Mouse (Mus musculus): ENCODE results near the gene Serpinb6a. TPM values are rescaled to one million over a fixed set of nuclear protein-coding genes. Genes with fewer than 3 reads are reported as not detected.

Gene Serpinb6a
- total and polyA plus RNA-seq, 3 experiments = 4.4 to 22.5 (median 5.8) TPM

- peaks cover 6 to 20% of the 10 kb centered on the region in 2 experiments; a peak in 3 of 4 replicates for H3K4me1 ChIP-seq (ENCODE audit: control insufficient read depth in 1 of 2, insufficient read depth in 2 of 2)
- no peak overlapping the region for H3K4me2 ChIP-seq (ENCODE audit: insufficient read depth, low read depth, poor library complexity, severe bottlenecking)
- no peak for DNase-seq (ENCODE audit: extremely low read depth)
- dilution Hi-C loops (cut with MboI; ENCODE audit: extremely low pct_ligation_motif_present, extremely low pct_unique_long_range_greater_than_20kb, low sequenced_read_pairs) = no loop called here
- no peaks in the 10 kb centered on the region for H3K27me3 ChIP-seq (replicated peaks)
- H3K9ac ChIP-seq (ENCODE audit: insufficient read depth, low read depth) = no peak overlapping the region
- H3K79me2 ChIP-seq (replicated peaks; ENCODE audit: control insufficient read depth, extremely low read depth, insufficient read depth, poor library complexity, severe bottlenecking) = no peaks in the 10 kb centered on the region
- no peak overlapping the region for H3K27ac ChIP-seq (ENCODE audit: insufficient read depth, low read depth)
- peaks cover 21 to 44% of the 10 kb centered on the region in 2 experiments for H3K36me3 ChIP-seq (replicated peaks in 1 of 2; ENCODE audit: control insufficient read depth in 1 of 2, insufficient read depth in 1 of 2, low read length in 1 of 2)
- in situ Hi-C loops (cut with MboI; ENCODE audit: low pct_ligation_motif_present, low pct_unique_long_range_greater_than_20kb, low sequenced_read_pairs) = no loop called here
- no peak for TF ChIP-seq USF2 (conservative IDR thresholded peaks at IDR 0.05; ENCODE audit: low read depth, low read length)
- TF ChIP-seq TCF12 (IDR thresholded peaks at IDR 0.05; ENCODE audit: low read depth, low read length) = no peak
- TF ChIP-seq EP300 (IDR thresholded peaks at IDR 0.05; ENCODE audit: low read length) = no peak
- no peak for TF ChIP-seq SMC3 (IDR thresholded peaks at IDR 0.05; ENCODE audit: low read depth, low read length)
- TF ChIP-seq GABPA (IDR thresholded peaks at IDR 0.05; ENCODE audit: insufficient replicate concordance, low read depth, low read length) = no peak
- no peak for TF ChIP-seq RCOR1 (conservative IDR thresholded peaks at IDR 0.05; ENCODE audit: low read depth, low read length)
- no peak for TF ChIP-seq MAZ (IDR thresholded peaks at IDR 0.05; ENCODE audit: low read depth, low read length)
- no peak overlapping the region for H3K4me3 ChIP-seq (replicated peaks in 1 of 3; ENCODE audit: low read depth in 2 of 3, low read length in 2 of 3, poor library complexity in 1 of 3)
- H3K9me3 ChIP-seq (replicated peaks; ENCODE audit: low read length) = peaks cover 4% of the 10 kb centered on the region
These were observed 32.8 kb upstream of the Serpinb6a start for GRCm38 (mm10) chr13:34035424-34035823.

DNA sequence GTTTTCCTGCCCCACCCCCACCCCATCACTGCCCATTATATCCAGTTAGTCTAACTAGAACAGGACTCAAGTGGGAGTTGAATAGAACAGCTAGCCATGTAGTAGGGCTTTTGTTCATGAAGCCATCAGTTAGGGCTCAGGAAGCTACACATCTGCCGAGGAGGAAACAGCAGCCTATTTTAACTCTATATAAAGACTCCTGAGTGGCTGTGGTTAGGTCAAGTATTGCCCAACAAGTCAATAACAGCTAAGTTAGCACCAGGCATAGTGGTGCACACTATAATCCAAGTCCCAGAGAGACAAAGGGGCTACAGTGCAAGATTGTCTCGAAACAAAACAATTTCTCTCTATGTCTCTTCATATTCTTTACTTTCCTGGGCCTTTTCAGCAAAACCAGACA lies 29.4 kb upstream of the Serpinb6a start:
- no peaks in the 10 kb centered on the region for H3K9me3 ChIP-seq (replicated peaks; ENCODE audit: low read length)
- H3K36me3 ChIP-seq (replicated peaks in 1 of 2; ENCODE audit: control insufficient read depth in 1 of 2, insufficient read depth in 1 of 2, low read length in 1 of 2) = peaks cover 39 to 75% of the 10 kb centered on the region in 2 experiments
- no peaks in the 10 kb centered on the region for H3K27me3 ChIP-seq (replicated peaks)
- H3K4me3 ChIP-seq (replicated peaks in 1 of 3; ENCODE audit: low read depth in 2 of 3, low read length in 2 of 3, poor library complexity in 1 of 3) = no peak overlapping the region
- H3K9ac ChIP-seq (ENCODE audit: insufficient read depth, low read depth) = no peak overlapping the region
- no peak for DNase-seq (ENCODE audit: extremely low read depth)
- H3K27ac ChIP-seq (ENCODE audit: insufficient read depth, low read depth) = no peak overlapping the region
- dilution Hi-C loops (cut with MboI; ENCODE audit: extremely low pct_ligation_motif_present, extremely low pct_unique_long_range_greater_than_20kb, low sequenced_read_pairs) (no loop called here), in situ Hi-C loops (cut with MboI; ENCODE audit: low pct_ligation_motif_present, low pct_unique_long_range_greater_than_20kb, low sequenced_read_pairs) (no loop called here)
- H3K4me1 ChIP-seq (ENCODE audit: control insufficient read depth in 1 of 2, insufficient read depth in 2 of 2) = peaks cover 3 to 8% of the 10 kb centered on the region in 2 experiments; a peak in 3 of 4 replicates
- no peak overlapping the region for H3K4me2 ChIP-seq (ENCODE audit: insufficient read depth, low read depth, poor library complexity, severe bottlenecking)
- no peak for TF ChIP-seq TCF12 (IDR thresholded peaks at IDR 0.05; ENCODE audit: low read depth, low read length)
- H3K79me2 ChIP-seq (replicated peaks; ENCODE audit: control insufficient read depth, extremely low read depth, insufficient read depth, poor library complexity, severe bottlenecking) = no peaks in the 10 kb centered on the region

DNA sequence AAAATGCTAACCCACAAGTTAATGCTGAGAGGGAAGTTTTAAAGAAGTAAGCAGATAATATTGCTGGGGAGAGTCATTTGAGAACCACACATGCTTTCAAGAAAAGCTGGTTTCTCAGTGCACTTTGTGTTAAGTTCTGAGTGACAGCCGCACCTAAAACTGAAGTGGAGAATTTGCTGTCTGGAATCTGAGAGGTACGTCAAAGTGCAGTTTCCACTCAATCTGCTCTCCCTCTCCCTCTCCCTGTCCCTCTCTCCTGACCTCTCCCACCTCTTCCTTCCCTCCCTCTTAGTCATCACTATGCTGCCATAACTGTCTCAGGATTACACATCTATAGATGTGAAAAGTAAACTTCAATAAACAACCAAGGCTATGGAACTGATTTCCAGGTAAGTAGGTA lies 19.4 kb upstream of the Serpinb6a start:
- H3K4me2 ChIP-seq (ENCODE audit: insufficient read depth, low read depth, poor library complexity, severe bottlenecking) = no peak overlapping the region
- DNase-seq (ENCODE audit: extremely low read depth) = no peak
- H3K4me3 ChIP-seq (replicated peaks in 1 of 3; ENCODE audit: low read depth in 2 of 3, low read length in 2 of 3, poor library complexity in 1 of 3) = no peak overlapping the region
- no peaks in the 10 kb centered on the region for H3K4me1 ChIP-seq (ENCODE audit: control insufficient read depth in 1 of 2, insufficient read depth in 2 of 2)
- no peaks in the 10 kb centered on the region for H3K79me2 ChIP-seq (replicated peaks; ENCODE audit: control insufficient read depth, extremely low read depth, insufficient read depth, poor library complexity, severe bottlenecking)
- H3K9ac ChIP-seq (ENCODE audit: insufficient read depth, low read depth) = no peak overlapping the region
- peaks cover 38 to 82% of the 10 kb centered on the region in 2 experiments for H3K36me3 ChIP-seq (replicated peaks in 1 of 2; ENCODE audit: control insufficient read depth in 1 of 2, insufficient read depth in 1 of 2, low read length in 1 of 2)
- H3K27me3 ChIP-seq (replicated peaks) = no peaks in the 10 kb centered on the region
- TF ChIP-seq USF1 (IDR thresholded peaks at IDR 0.05; ENCODE audit: low read depth, low read length) = no peak
- TF ChIP-seq SIN3A (IDR thresholded peaks at IDR 0.05; ENCODE audit: low read length) = no peak
- no peak for TF ChIP-seq BHLHE40 (IDR thresholded peaks at IDR 0.05; ENCODE audit: low read depth, low read length)
- no peak for TF ChIP-seq JUN (IDR thresholded peaks at IDR 0.05; ENCODE audit: insufficient read depth, low read depth, low read length)
- no peak overlapping the region for H3K27ac ChIP-seq (ENCODE audit: insufficient read depth, low read depth)
- in situ Hi-C loops (cut with MboI; ENCODE audit: low pct_ligation_motif_present, low pct_unique_long_range_greater_than_20kb, low sequenced_read_pairs) (no loop called here), dilution Hi-C loops (cut with MboI; ENCODE audit: extremely low pct_ligation_motif_present, extremely low pct_unique_long_range_greater_than_20kb, low sequenced_read_pairs) (no loop called here)
- peaks cover 5% of the 10 kb centered on the region for H3K9me3 ChIP-seq (replicated peaks; ENCODE audit: low read length)
